Mouse (Mus musculus): ENCODE results near the gene Thsd4.
"Not testable (repeated sequence)": the region's sequence is repeated elsewhere in the genome, so short reads cannot be mapped to it uniquely, and the experiment has no call there.

Gene Thsd4

GRCm38 (mm10) chr9:60308182-60308581 lies 213.7 kb downstream of the Thsd4 start:
- DNase-seq (ENCODE audit: low spot score): no peak

- no peak for DNase-seq (ENCODE audit: low spot score)
These were observed 214.4 kb downstream of the Thsd4 start for GRCm38 (mm10) chr9:60307469-60307868.

- peak; percentile 81 for DNase-seq (ENCODE audit: low spot score)
These were observed 215.6 kb downstream of the Thsd4 start for GRCm38 (mm10) chr9:60306241-60306640.

GRCm38 (mm10) chr9:60305204-60305840 lies 216.5 kb downstream of the Thsd4 start:
- DNase-seq (ENCODE audit: low spot score): no peak

GRCm38 (mm10) chr9:60296276-60296675 lies 225.6 kb downstream of the Thsd4 start:
- no peak for DNase-seq (ENCODE audit: low spot score)

- DNase-seq (ENCODE audit: low spot score): no peak
These were observed 226.6 kb downstream of the Thsd4 start for GRCm38 (mm10) chr9:60295199-60295598.

- DNase-seq (ENCODE audit: low spot score): no peak
These were observed 228.7 kb downstream of the Thsd4 start for GRCm38 (mm10) chr9:60293129-60293528.

- DNase-seq (ENCODE audit: low spot score): no peak
These were observed 231.1 kb downstream of the Thsd4 start for GRCm38 (mm10) chr9:60290780-60291179.

- no peak for DNase-seq (ENCODE audit: low spot score)
These were observed 233.1 kb downstream of the Thsd4 start for GRCm38 (mm10) chr9:60288789-60289188.

- no peak for DNase-seq (ENCODE audit: low spot score)
These were observed 235.5 kb downstream of the Thsd4 start for GRCm38 (mm10) chr9:60286390-60286789.

- no peak for DNase-seq (ENCODE audit: low spot score)
These were observed 236.8 kb downstream of the Thsd4 start for GRCm38 (mm10) chr9:60285047-60285462.

GRCm38 (mm10) chr9:60284318-60284717 lies 237.5 kb downstream of the Thsd4 start:
- no peak for DNase-seq (ENCODE audit: low spot score)

GRCm38 (mm10) chr9:60283546-60283945 lies 238.3 kb downstream of the Thsd4 start:
- DNase-seq (ENCODE audit: low spot score): no peak

- no peak for DNase-seq (ENCODE audit: low spot score)
These were observed 240.6 kb downstream of the Thsd4 start for GRCm38 (mm10) chr9:60281281-60281680.

GRCm38 (mm10) chr9:60280786-60281185 lies 241.1 kb downstream of the Thsd4 start:
- DNase-seq (ENCODE audit: low spot score): no peak

GRCm38 (mm10) chr9:60279556-60279955 lies 242.3 kb downstream of the Thsd4 start:
- no peak for DNase-seq (ENCODE audit: low spot score)

GRCm38 (mm10) chr9:60276351-60276750 lies 245.5 kb downstream of the Thsd4 start:
- DNase-seq (ENCODE audit: low spot score): no peak

GRCm38 (mm10) chr9:60275410-60276159 lies 246.3 kb downstream of the Thsd4 start:
- DNase-seq (ENCODE audit: low spot score): no peak

GRCm38 (mm10) chr9:60274503-60274902 lies 247.3 kb downstream of the Thsd4 start:
- DNase-seq (ENCODE audit: low spot score): no peak

- DNase-seq (ENCODE audit: low spot score): not testable (repeated sequence)
These were observed 249.5 kb downstream of the Thsd4 start for GRCm38 (mm10) chr9:60272345-60272744.

- DNase-seq (ENCODE audit: low spot score): peak; percentile 81
These were observed 249.9 kb downstream of the Thsd4 start for GRCm38 (mm10) chr9:60271940-60272339.

- no peak for DNase-seq (ENCODE audit: low spot score)
These were observed 252.0 kb downstream of the Thsd4 start for GRCm38 (mm10) chr9:60269807-60270206.

- no peak for DNase-seq (ENCODE audit: low spot score)
These were observed 254.6 kb downstream of the Thsd4 start for GRCm38 (mm10) chr9:60267273-60267626.

All from adipocyte (in vitro differentiated cells).